Mouse (Mus musculus): ENCODE results near the gene Otud7b.
A peak's percentile ranks its signal among the peaks of the same experiment; 100 is the strongest.
"Not testable (repeated sequence)": the region's sequence is repeated elsewhere in the genome, so short reads cannot be mapped to it uniquely, and the experiment has no call there.

Gene Otud7b

DNA sequence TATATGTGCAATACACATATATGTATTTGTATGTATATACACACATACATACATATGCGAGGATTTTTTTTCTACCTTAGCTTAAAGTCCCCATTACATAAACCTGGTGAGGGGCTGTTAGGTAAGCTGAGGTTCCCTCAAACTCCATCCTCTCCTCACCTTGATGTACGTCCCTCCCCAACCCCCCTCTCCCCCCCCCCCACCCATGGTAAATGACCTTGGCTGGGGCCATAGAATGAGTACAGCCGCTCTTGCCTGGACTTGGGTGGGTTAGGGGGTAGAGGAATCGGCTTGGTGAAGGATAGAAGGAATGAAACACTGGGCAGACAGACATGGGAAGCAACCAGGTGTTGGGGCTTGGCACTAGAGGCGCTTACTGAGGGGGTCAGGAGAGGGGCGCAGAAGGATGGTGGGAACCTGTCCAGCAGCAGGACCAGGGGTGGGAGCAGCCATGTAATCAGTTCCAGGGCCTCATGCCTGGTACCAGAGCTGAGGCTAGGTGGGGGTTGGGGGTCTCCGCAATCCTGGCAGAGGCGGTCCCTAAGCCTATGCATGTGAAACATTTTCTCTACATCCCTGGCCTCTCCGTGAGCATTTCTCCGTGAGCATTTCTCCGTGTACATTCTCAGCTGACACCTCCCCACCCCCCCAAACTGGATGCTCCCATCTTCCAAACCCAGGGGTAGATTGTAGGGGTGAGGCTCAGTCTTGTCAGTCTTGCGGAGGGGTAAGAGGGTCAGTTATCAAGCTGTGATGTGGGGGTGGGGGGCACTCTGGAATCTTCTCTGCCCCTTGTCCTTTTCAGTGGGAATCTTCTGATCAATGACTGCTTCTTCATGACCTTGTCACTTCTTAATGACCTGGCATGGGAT, 77.4 kb downstream of the Otud7b start:
- DNase-seq: no peak

DNA sequence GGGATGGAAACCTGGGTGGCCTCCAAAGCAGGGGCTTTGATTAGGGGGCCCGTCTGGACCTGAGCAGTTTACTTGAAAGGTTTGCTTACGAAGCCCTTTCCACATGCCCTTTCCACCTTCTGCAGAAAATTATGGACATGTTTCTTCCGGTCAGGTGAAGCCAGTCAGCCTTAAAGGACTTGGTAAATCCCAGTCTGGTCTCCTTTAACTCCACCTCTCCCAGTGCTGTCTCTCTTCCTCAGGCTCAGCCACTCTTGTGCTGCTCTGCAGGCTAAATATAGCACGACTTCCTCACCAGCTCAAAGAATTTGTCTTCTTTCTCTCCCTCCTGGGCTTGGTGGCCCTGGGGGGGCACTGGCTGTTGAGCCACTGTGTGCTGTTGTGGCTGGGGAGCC, 78.1 kb downstream of the Otud7b start:
- no peak for DNase-seq

DNA sequence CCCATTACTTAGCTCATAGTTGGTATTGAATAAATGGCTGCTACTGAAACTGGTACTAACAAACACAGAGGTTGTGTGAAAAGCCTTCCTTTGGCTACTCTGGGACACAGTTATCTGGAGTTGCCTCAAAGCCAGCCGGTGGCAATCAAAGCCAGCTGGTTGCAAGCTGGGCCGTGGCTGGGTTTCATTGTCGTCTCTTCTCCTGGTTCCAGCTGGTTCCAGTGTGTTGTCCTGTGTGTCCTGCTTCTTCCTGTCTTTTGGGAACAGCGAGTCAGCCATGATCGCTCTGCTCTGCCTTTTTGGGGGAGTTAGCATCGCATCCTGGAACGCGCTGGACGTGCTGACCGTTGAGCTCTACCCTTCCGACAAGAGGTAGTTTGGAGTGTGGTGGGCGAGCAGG, 88.7 kb downstream of the Otud7b start:
- no peak for DNase-seq

DNA sequence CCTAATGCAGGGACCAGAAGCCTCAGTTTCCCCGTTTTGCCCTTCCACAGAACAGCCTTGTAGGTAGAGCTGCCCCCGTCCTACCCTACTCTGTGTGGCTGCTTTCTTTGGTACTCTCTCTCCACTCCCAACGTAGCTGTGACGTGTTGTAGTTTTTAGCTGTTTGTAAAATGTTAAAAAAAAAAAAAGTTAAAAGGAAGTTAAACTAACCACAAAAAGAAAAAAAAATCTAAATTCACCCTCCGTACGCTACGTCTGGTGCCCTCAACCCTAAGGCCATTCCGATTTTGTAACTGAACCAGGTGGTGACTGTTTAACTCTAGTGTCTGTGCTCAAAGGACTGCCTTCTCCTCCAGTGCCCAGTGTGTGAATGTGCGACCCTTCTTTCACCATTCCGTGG, 90.6 kb downstream of the Otud7b start:
- DNase-seq: no peak

DNA sequence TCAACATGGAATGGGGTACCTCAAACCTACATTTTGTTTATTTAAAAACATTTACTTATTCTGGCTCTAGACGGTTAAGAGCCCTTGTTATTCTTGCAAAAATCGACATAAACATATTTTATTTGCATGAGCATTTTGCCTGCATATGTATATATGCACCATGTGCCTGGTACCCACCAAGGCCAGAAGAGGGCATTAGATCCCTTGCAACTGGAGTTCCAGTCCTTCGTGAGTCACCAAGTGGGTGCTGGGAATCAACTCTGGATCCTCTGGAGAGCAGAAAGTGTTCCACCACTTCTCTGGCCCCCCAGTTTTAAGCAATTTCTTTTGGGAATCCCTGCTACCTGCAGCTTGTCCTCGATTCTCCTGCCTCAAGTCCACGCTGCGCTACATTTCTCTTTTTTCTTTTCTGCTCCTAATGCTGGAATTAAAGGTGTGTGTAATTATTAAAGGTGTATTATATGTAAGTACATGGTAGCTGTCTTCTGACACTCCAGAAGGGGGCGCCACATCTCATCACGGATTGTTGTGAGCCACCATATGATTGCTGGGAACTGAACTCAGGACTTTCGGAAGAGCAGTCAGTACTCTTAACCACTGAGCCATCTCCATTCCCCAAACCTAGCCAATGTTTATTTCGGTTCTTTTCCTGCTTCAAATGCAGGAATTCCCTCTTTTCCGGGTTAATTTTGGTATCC, 91.4 kb downstream of the Otud7b start:
- no peak for DNase-seq

GRCm38 (mm10) chr3:96196437-96197128, 92.3 kb downstream of the Otud7b start:
- no peak for DNase-seq

- DNase-seq: peak; percentile 88
Measured at GRCm38 (mm10) chr3:96197129-96197749, 92.9 kb downstream of the Otud7b start.

- DNase-seq: peak; percentile 22
Measured at GRCm38 (mm10) chr3:96198181-96198580, 93.9 kb downstream of the Otud7b start.

- not testable (repeated sequence) for DNase-seq
Measured at GRCm38 (mm10) chr3:96198601-96199251, 94.4 kb downstream of the Otud7b start.

GRCm38 (mm10) chr3:96199731-96200130, 95.4 kb downstream of the Otud7b start:
- DNase-seq: no peak

DNA sequence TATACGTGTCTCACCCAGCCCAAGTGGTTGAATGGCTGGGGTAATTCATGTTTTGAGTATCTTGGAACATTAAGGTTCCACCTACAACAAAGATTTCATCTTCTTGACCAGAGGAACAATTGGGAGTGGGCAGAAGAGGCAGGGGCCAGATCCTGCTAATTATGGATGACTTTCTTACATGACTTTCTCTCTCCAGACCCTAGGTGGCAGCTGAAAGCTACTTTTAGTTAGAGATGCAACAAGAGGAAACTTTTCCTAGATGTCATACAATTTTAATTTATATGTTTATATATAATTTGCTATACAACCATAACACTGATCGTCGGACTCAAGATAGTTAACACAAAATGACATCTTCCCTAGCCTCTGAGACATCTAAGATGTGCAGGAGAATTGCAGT, 103.5 kb downstream of the Otud7b start:
- no peak for DNase-seq

DNA sequence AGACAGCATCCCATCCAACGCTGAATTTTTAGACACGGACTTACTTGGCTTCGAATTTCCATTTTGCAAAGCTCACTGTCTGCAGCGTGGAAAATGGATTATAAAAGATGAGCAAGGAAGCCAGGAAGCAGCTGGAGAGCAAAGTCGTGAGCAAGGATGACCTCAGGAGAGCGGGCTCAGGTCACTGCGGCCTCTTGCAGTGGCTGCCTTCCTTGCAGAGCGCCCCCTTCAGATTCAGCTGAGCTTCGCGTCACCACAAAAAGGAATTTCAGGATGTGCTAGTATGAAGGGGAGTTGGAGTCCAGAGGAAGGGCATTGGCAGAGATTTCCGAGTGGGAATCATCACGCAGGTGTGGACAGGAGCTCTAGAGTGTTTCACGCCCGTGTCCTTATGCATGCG, 104.9 kb downstream of the Otud7b start:
- DNase-seq: peak; percentile 23

Measured in kidney, adult 18-20 months (tissue).